Comparison of ENCODE assay signal across 21 mouse cellular contexts in the genomic region with DNA sequence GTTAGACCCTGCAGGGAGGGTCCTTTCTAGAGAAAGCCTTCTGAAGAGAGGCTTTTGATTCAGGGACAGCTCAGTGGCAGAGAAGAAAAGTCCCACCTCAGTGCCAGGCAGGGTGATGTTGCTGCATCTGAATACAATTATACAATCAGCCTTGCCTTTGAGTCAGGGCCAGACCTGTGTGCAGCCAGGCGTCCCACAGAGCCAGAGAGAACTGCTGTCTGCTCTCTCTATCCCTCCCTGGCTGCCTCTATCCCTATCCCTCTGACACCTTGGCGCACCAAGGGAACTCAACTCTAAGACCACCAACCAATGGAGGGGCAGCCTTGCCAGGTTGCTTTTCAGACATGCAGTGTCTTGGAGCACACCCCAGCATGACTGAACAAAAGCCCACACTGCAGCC. TPM values are rescaled to one million over a fixed set of nuclear protein-coding genes. Genes with fewer than 3 reads are reported as not detected.
DNase-seq lines count a peak whose midpoint lies in the region; ATAC-seq lines count a peak whose summit lies in the region.
"Had no signal": no experiment of that assay in that cellular context is flagged by ENCODE, and none has a peak within 500 bp of the region (broad histone marks: within the 10 kb centered on the region; RNA-seq: fewer than 3 reads in every experiment).

No protein-coding gene starts in this region.

- intact Hi-C loops in left cerebral cortex, postnatal 4 days (cut with DNase I): no loop called here
- intact Hi-C loops in heart, postnatal 14 days (cut with DNase I): no loop called here

- H3K27ac ChIP-seq in hindbrain, embryonic 14.5 days: peak overlapping the region; percentile 76
- peak overlapping the region; percentile 1; the same call in 1 of the 2 replicates for H3K27ac ChIP-seq in neural tube, embryonic 14.5 days (ENCODE audit: low read depth, low read length)
- H3K27ac ChIP-seq: stomach, embryonic 15.5 days had no signal

- H3K9ac ChIP-seq in hindbrain, embryonic 14.5 days: no peak overlapping the region
- no peak overlapping the region for H3K9ac ChIP-seq in neural tube, embryonic 14.5 days (replicated peaks; ENCODE audit: low read depth, low read length)
- H3K9ac ChIP-seq: stomach, embryonic 15.5 days had no signal

- H3K4me1 ChIP-seq in hindbrain, embryonic 14.5 days (replicated peaks; ENCODE audit: control insufficient read depth, insufficient read depth, low read length): peaks cover 28% of the 10 kb centered on the region
- H3K4me1 ChIP-seq in neural tube, embryonic 14.5 days (ENCODE audit: control insufficient read depth, insufficient read depth, low read length): peaks cover 19% of the 10 kb centered on the region; the same call in 1 of the 2 replicates

- no peak overlapping the region for H3K4me3 ChIP-seq in hindbrain, embryonic 14.5 days (replicated peaks; ENCODE audit: low read length)
- H3K4me3 ChIP-seq in neural tube, embryonic 14.5 days (ENCODE audit: low read depth, low read length): no peak overlapping the region
- H3K4me3 ChIP-seq: erythroblast, embryonic 14.5 days; stomach, embryonic 15.5 days had no signal

- ATAC-seq in hindbrain, embryonic 14.5 days (ENCODE audit: low FRiP score): no peak
- no peak for ATAC-seq in neural tube, embryonic 14.5 days (ENCODE audit: low read depth)
- ATAC-seq: lung, postnatal 0 days; Patski had no signal

- no peaks in the 10 kb centered on the region for H3K36me3 ChIP-seq in hindbrain, embryonic 14.5 days (replicated peaks; ENCODE audit: control insufficient read depth, insufficient read depth)
- no peaks in the 10 kb centered on the region for H3K36me3 ChIP-seq in neural tube, embryonic 14.5 days (ENCODE audit: control insufficient read depth, insufficient read depth, low read length)
- H3K36me3 ChIP-seq: stomach, embryonic 15.5 days had no signal

- H3K27me3 ChIP-seq in hindbrain, embryonic 14.5 days (ENCODE audit: control insufficient read depth, insufficient read depth, low read length): no peaks in the 10 kb centered on the region
- H3K27me3 ChIP-seq in neural tube, embryonic 14.5 days (ENCODE audit: control insufficient read depth, insufficient read depth, low read length): no peaks in the 10 kb centered on the region
- H3K27me3 ChIP-seq: stomach, embryonic 15.5 days had no signal

- H3K9me3 ChIP-seq in hindbrain, embryonic 14.5 days (ENCODE audit: control insufficient read depth, low read length): no peaks in the 10 kb centered on the region
- no peaks in the 10 kb centered on the region for H3K9me3 ChIP-seq in neural tube, embryonic 14.5 days (ENCODE audit: control insufficient read depth, low read length)
- H3K9me3 ChIP-seq: stomach, embryonic 15.5 days had no signal

- WGBS in hindbrain, embryonic 14.5 days: 39% methylated on average over 2 of the region's 2 CpGs
- WGBS in neural tube, embryonic 14.5 days: 47% methylated on average over 2 of the region's 2 CpGs

- peak; percentile 46 for DNase-seq in left cerebral cortex, postnatal 4 days
- DNase-seq in left cerebral cortex, adult 18-20 months (ENCODE audit: low spot score in 2 of 2): no peak
- peak; percentile 59 to 60 for DNase-seq in cerebellum, postnatal 36 days
- DNase-seq in hindbrain, embryonic 14.5 days (ENCODE audit: low spot score): no peak
- no peak for DNase-seq in spleen, postnatal 10 days (ENCODE audit: low spot score in 2 of 2)
- no peak for DNase-seq in layer of hippocampus, adult 18-20 months (ENCODE audit: low spot score in 2 of 2)
- no peak for DNase-seq in heart, postnatal 14 days
- DNase-seq: adrenal gland, postnatal 10 days; gastrocnemius, postnatal 36 days; kidney, adult 18-20 months; right cerebral cortex, postnatal 4 days had no signal

- H3K4me2 ChIP-seq in hindbrain, embryonic 14.5 days (replicated peaks): no peak overlapping the region
- no peak overlapping the region for H3K4me2 ChIP-seq in neural tube, embryonic 14.5 days (ENCODE audit: low read depth, low read length)
- H3K4me2 ChIP-seq: stomach, embryonic 15.5 days had no signal

RNA-seq across cellular contexts. Expression of a gene that starts 52.2 kb away (rescaled TPM):
- not detected for total RNA-seq in left cerebral cortex, postnatal 4 days (2021)
- total RNA-seq in left cerebral cortex, adult 18-20 months (2021): not detected
- polyA plus RNA-seq in hindbrain, embryonic 14.5 days (2014; fragmentation: Nextera tagmentation; extraction: Ambion mirVana): 0.23 and 0.29 TPM in 2 replicates
- polyA plus RNA-seq in neural tube, embryonic 14.5 days (2014; fragmentation: Nextera tagmentation; extraction: Ambion mirVana): 0.37 and 0.71 TPM in 2 replicates
- total RNA-seq in layer of hippocampus, adult 18-20 months (2021): not detected
- not detected for total RNA-seq in heart, postnatal 14 days (2021)
- total RNA-seq: adrenal gland, postnatal 10 days; gastrocnemius, postnatal 36 days; layer of hippocampus, postnatal 10 days; liver, adult 2 months; monocyte, adult 5-6 weeks had no signal
- polyA plus RNA-seq: cortical plate, adult 2 months; erythroblast, embryonic 14.5 days; heart, postnatal 0 days; liver, adult 2 months; lung, postnatal 0 days; Patski had no signal

Comparison
In these comparisons a context has a peak if more than half of its experiments do, and no peak if none do; other contexts are left out.
1. DNase-seq: peak in left cerebral cortex, postnatal 4 days (single experiment) and cerebellum, postnatal 36 days (2 of 2); none in left cerebral cortex, adult 18-20 months (0 of 2), hindbrain, embryonic 14.5 days (single experiment), spleen, postnatal 10 days (0 of 2), layer of hippocampus, adult 18-20 months (0 of 2) and heart, postnatal 14 days (0 of 2).